Mouse (Mus musculus) cerebellum, adult 2 months (tissue): ENCODE measurements around the gene Mreg.

ENCODE experiments used
- CTCF ChIP-seq: fragments of 200-500 bp; IDR thresholded peaks from 2 replicates; pipeline ENCODE4 v1.5.1; 2011; ENCODE audit warnings: low read depth, mild to moderate bottlenecking, control low read depth, low read length, moderate library complexity, borderline replicate concordance; ENCODE audit not compliant: insufficient read depth
- POLR2A ChIP-seq: fragments of 200-500 bp; IDR thresholded peaks from 2 replicates; pipeline ENCODE4 v1.6.1; 2011; ENCODE audit warnings: low read length, control low read depth, borderline replicate concordance; ENCODE audit not compliant: insufficient read depth

- no peak for TF ChIP-seq CTCF
- TF ChIP-seq POLR2A: no peak
Observed at GRCm38 (mm10) chr1:72255062-72255853, 43.2 kb upstream of the Mreg start.
